Mouse (Mus musculus) c-Kit-negative CD71-positive TER-119-positive erythroid progenitor cells, embryonic 14.5 days (primary cell): ENCODE results near the gene Olfr450.

Experiments
- DNase-seq: peaks from one replicate; pipeline ENCODE4 v3.0.0-alpha.2; 2013; ENCODE audit warnings: low read depth, low spot score

The Olfr450 gene

DNA sequence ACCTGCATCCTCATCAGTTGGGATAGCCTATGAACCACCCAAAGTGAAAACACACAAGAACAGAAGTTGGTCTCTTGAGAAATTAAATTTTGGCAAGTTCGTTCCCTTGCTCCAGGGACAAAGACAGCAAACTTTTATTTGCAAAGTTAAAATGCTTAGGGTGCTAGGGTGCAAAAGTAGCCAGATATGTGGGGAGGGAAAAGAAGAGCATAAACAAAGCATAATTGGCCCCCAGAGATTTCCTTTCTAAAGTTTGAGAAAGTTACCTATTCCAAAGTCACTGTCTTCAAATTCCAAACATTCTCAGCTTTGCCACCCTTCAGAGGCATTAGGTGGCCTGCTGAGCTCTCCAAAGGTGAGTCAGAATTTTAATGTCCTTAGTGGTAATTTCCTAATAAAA is at the start of gene Olfr450:
Gene Olfr450 (plus strand): TSS at position 301 of the 400 bp plus-strand sequence.
- DNase-seq: no peak

DNA sequence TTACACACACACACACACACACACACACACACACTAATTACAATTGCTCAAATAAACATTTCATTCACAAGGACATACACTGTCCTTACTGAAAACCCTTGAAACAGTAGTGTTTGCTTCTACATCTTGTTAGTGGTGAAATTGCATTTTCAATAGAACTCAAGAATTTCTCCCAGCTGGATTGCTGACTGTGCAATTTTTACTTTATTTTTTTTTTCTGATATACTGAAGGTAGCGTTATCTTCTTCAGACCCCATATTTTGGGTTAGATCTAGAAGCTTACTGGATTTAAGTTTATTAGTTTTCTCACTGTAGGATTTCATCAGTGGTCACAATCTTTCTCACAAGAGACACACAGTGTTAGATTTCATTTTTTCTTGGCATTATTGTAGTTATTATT is 34.7 kb upstream of the Olfr450 start:
- DNase-seq: no peak

DNA sequence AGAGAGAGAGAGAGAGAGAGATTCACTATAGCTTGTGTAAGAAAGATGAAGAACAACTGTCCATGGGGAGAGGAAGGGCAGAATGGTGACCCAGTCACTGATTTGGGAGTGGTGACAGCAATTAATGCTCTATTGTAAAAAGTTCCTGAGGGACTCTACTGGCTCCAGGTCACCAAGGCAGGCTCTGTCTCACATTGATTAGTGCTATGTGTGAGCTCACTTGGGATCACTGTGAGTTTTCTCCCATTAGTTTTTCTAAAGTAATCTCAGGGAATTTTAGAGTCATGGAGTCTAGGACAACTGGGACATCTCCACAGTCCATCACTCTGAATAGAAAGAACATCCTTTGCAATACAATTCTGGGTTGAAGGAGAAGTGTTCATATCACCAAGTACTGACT is 26.9 kb upstream of the Olfr450 start, which contains the start of gene Olfr452:
Gene Olfr452 (plus strand): TSS at position 301 of the 400 bp plus-strand sequence.
- no peak for DNase-seq

DNA sequence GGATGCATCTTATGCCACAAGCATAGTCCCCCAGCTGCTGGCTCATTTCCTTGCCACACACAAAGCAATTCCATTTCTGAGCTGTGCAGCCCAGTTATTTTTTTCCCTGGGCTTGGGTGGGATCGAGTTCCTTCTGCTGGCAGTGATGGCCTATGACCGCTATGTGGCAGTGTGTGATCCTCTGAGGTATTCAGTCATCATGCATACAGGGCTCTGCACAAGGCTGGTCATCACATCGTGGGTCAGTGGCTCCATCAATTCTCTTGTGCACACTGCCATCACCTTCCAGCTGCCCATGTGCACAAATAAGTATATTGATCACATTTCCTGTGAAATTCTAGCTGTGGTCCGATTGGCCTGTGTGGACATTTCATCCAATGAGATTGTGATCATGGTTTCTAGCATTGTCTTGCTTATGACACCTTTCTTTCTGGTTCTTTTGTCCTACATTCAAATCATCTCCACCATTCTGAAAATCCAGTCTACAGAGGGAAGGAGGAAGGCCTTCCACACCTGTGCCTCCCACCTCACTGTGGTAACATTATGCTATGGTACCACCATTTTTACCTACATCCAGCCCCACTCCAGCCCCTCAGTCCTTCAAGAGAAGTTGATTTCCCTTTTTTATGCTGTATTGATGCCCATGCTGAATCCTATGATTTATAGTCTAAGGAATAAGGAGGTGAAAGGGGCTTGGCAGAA is 21.3 kb upstream of the Olfr450 start:
- no peak for DNase-seq

DNA sequence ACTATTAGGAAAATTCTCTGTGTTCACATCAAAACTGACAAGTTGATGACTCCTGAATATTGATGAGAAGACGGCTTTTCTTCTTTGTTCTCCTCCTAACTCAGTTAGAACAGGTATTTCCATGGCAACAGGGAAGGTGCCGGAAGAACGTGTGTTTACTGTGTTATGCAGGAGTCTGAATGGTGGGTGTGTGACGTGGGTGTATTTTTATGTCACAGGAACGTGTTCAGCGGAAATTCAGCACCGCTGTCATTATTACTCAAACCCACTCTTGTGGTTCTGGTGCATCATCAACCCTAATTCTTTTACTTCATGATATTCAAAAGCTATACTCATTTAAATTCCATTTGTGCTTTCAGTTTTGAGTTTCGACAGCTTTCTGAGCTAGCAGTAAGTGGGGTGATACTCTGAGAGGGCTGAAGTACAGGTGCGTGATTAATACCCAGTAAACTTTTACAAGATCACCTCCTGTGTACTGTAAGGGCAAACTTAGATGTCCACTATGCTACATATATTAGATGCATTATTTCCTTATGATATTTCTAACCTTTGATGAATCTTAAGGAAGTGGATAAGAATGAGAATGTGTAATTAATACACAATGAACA is 20.7 kb upstream of the Olfr450 start:
- no peak for DNase-seq

DNA sequence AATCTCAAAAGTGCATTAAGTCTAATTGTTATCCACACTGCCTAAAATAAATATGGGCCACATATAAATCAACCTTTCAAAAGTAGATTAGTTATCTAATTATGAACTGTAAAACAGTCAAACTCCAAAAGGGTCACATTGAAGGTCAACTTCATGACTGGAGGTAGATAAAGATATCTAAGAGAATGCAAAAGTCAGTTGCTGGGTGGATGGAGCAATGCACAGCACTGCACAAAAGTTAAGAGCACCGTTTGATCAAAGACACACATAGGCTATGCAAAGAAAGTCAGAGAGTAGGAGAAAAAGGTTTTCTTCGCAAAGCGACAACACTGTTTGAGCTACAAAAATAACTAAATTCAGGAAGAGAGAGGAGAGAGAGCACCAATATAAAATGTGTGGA is 16.8 kb upstream of the Olfr450 start:
- DNase-seq: no peak

DNA sequence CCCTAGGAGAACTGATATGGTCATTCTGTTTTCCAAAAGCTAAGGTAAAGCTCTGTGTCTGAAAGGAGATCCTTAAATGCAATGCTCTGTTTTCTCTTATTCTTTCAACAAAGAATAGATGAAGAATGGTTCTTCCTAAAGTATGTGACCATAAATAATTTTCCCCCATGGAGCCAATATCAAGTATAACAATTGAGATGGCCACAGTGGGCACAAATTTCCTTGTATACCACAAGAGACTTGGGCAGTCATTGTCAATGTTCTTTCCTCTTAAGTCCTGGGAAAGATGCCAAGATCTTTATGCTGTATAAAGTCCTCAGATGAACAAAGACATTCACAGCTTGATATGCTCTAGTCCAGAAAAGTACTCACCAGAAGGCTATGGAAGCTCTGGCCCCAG is 22.3 kb downstream of the Olfr450 start, which contains the start of gene Olfr449:
Gene Olfr449 (plus strand): TSS at position 301 of the 400 bp plus-strand sequence.
- DNase-seq: no peak

DNA sequence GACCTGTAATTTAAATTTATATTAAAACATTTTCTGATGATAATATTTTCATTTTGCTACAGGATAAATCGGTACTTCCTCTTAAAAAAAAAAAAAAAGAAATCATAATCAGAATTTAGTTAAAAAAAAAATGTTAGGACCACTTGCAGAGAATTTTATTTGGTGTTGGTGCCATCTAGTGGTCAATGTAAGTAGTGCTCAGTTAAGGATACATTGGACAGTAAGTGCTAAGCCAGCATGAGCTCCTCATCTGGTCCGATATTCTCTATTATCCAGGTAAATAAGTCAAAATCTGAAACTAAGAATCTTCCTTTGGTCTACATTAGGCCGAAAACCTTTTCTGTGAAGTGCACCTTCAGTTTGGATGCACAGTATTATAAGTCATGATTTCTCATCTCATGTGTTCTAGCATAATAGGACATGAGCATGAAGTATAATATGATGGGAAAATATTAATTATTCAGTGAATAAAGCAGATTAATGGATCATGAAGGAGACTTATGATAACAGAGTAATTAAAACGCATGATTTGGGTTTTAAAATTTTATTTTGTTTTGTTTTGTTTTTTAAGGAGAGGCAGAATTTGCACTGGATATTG is 48.6 kb downstream of the Olfr450 start:
- DNase-seq: peak; percentile 6
